Mouse (Mus musculus) MEL (cell line): ENCODE data around the gene Vstm2b. TPM values are rescaled to one million over a fixed set of nuclear protein-coding genes. Genes with fewer than 3 reads are reported as not detected.

Source experiments
- DNase-seq: peaks from one replicate; pipeline ENCODE4 v3.0.0; 2011; ENCODE audit warnings: low read depth, low spot score
- H3K27ac ChIP-seq: 2 replicates; pipeline ENCODE4 v1.5.1; 2012; ENCODE audit warnings: low read depth, mild to moderate bottlenecking, control low read depth, low read length, moderate library complexity; ENCODE audit not compliant: control insufficient read depth
- H3K27me3 ChIP-seq, 2 experiments: fragments of 150-350 bp in 1 of 2; sonication (generic) in 1 of 2; 2 replicates each; pipeline ENCODE4 v1.6.1; 2012; ENCODE audit warnings: low read length in 2 of 2, mild to moderate bottlenecking in 2 of 2, improper control_type of control experiment in 1 of 2, moderate library complexity in 1 of 2; ENCODE audit not compliant: insufficient read depth in 2 of 2, control insufficient read depth in 1 of 2
- H3K36me3 ChIP-seq, 2 experiments: 2 replicates each; pipeline ENCODE4 v1.6.1; 2012 to 2014; ENCODE audit warnings: low read length in 2 of 2, improper control_type of control experiment in 1 of 2, inconsistent platforms in 1 of 2, mild to moderate bottlenecking in 1 of 2; ENCODE audit not compliant: insufficient read depth in 2 of 2, control insufficient read depth in 1 of 2
- H3K4me1 ChIP-seq, 2 experiments: fragments of 150-350 bp in 1 of 2; sonication (generic) in 1 of 2; 2 replicates each; pipeline ENCODE4 v1.6.1; 2012; ENCODE audit warnings: low read length in 2 of 2, improper control_type of control experiment in 1 of 2, mild to moderate bottlenecking in 1 of 2; ENCODE audit not compliant: insufficient read depth in 2 of 2, control insufficient read depth in 1 of 2
- H3K4me3 ChIP-seq, 2 experiments: fragments of 150-350 bp in 1 of 2; sonication (generic) in 1 of 2; 2 replicates each; pipeline ENCODE4 v1.5.1; 2012; ENCODE audit warnings: low read depth in 2 of 2, low read length in 2 of 2, mild to moderate bottlenecking in 2 of 2, moderate library complexity in 2 of 2, control low read depth in 1 of 2, improper control_type of control experiment in 1 of 2; ENCODE audit not compliant: control insufficient read depth in 1 of 2, insufficient read depth in 1 of 2
- H3K79me2 ChIP-seq: 2 replicates; pipeline ENCODE4 v1.6.1; 2012; ENCODE audit warnings: mild to moderate bottlenecking, low read length, moderate library complexity; ENCODE audit not compliant: control insufficient read depth, poor library complexity, insufficient read depth
- H3K9ac ChIP-seq: 2 replicates; pipeline ENCODE4 v1.6.1; 2012; ENCODE audit warnings: low read depth, mild to moderate bottlenecking, control low read depth, low read length, moderate library complexity; ENCODE audit not compliant: control insufficient read depth, poor library complexity, severe bottlenecking
- H3K9me3 ChIP-seq: fragments of 150-350 bp; sonication (generic); replicated peaks from 2 replicates; pipeline ENCODE4 v1.6.1; 2012; ENCODE audit warnings: mild to moderate bottlenecking, low read length, improper control_type of control experiment, moderate library complexity; ENCODE audit not compliant: insufficient read depth
- BHLHE40 ChIP-seq: IDR thresholded peaks from 2 replicates; pipeline ENCODE4 v1.6.1; 2012; ENCODE audit warnings: low read depth, mild to moderate bottlenecking, inconsistent platforms, low read length, improper control_type of control experiment, borderline replicate concordance
- CHD2 ChIP-seq: IDR thresholded peaks from 2 replicates; pipeline ENCODE4 v1.6.1; 2011; ENCODE audit warnings: low read length, improper control_type of control experiment
- CTCF ChIP-seq, 3 experiments: IDR thresholded peaks in 2 of 3; conservative IDR thresholded peaks in 1 of 3; 2 replicates each; pipeline ENCODE4 v1.5.1; 2011 to 2012; ENCODE audit warnings: low read length in 3 of 3, low read depth in 2 of 3, mild to moderate bottlenecking in 2 of 3, improper control_type of control experiment in 1 of 3, inconsistent platforms in 1 of 3, mixed read lengths in 1 of 3, moderate library complexity in 1 of 3; ENCODE audit not compliant: control insufficient read depth in 1 of 3, insufficient read depth in 1 of 3, poor library complexity in 1 of 3, severe bottlenecking in 1 of 3
- ETS1 ChIP-seq: IDR thresholded peaks from 2 replicates; pipeline ENCODE4 v1.6.1; 2012; ENCODE audit warnings: low read depth, mild to moderate bottlenecking, inconsistent platforms, low read length, improper control_type of control experiment, moderate library complexity
- GABPA ChIP-seq: IDR thresholded peaks from 2 replicates; pipeline ENCODE4 v1.6.1; 2012; ENCODE audit warnings: low read depth, mild to moderate bottlenecking, inconsistent platforms, low read length, improper control_type of control experiment, moderate library complexity
- GATA1 ChIP-seq: IDR thresholded peaks from 2 replicates; pipeline ENCODE4 v1.6.1; 2011; ENCODE audit warnings: low read depth, low read length, improper control_type of control experiment
- JUND ChIP-seq: IDR thresholded peaks from 2 replicates; pipeline ENCODE4 v1.6.1; 2011; ENCODE audit warnings: low read depth, mild to moderate bottlenecking, improper control_type of control experiment, low read length
- MXI1 ChIP-seq: IDR thresholded peaks from 2 replicates; pipeline ENCODE4 v1.6.1; 2011; ENCODE audit warnings: mild to moderate bottlenecking, low read depth, low read length, improper control_type of control experiment
- NELFE ChIP-seq: IDR thresholded peaks from 2 replicates; pipeline ENCODE4 v1.6.1; 2011; ENCODE audit warnings: low read depth, low read length, improper control_type of control experiment
- POLR2AphosphoS5 ChIP-seq: IDR thresholded peaks from 2 replicates; pipeline ENCODE4 v1.6.1; 2012; ENCODE audit warnings: low read depth, borderline replicate concordance, mild to moderate bottlenecking, inconsistent platforms, low read length, moderate library complexity, mixed read lengths
- RCOR1 ChIP-seq: IDR thresholded peaks from 2 replicates; pipeline ENCODE4 v1.6.1; 2012; ENCODE audit warnings: low read depth, mild to moderate bottlenecking, inconsistent platforms, low read length, improper control_type of control experiment
- SIN3A ChIP-seq: IDR thresholded peaks from 2 replicates; pipeline ENCODE4 v1.6.1; 2012; ENCODE audit warnings: low read length, improper control_type of control experiment, inconsistent platforms
- SMC3 ChIP-seq: IDR thresholded peaks from 2 replicates; pipeline ENCODE4 v1.6.1; 2011; ENCODE audit warnings: low read depth, low read length, improper control_type of control experiment
- TBP ChIP-seq: IDR thresholded peaks from 2 replicates; pipeline ENCODE4 v1.8.0; 2011; ENCODE audit warnings: low read depth, low read length, improper control_type of control experiment
- TCF12 ChIP-seq: IDR thresholded peaks from 2 replicates; pipeline ENCODE4 v1.6.1; 2014; ENCODE audit warnings: low read depth, mild to moderate bottlenecking, inconsistent platforms, low read length, improper control_type of control experiment, moderate library complexity
- UBTF ChIP-seq: IDR thresholded peaks from 2 replicates; pipeline ENCODE4 v1.6.1; 2012; ENCODE audit warnings: low read depth, mild to moderate bottlenecking, inconsistent platforms, low read length, improper control_type of control experiment, moderate library complexity, borderline replicate concordance; ENCODE audit not compliant: insufficient read depth
- USF1 ChIP-seq: IDR thresholded peaks from 2 replicates; pipeline ENCODE4 v1.6.1; 2014; ENCODE audit warnings: low read depth, mild to moderate bottlenecking, inconsistent platforms, low read length, improper control_type of control experiment, moderate library complexity
- USF2 ChIP-seq, 2 experiments: IDR thresholded peaks; 2 replicates each; pipeline ENCODE4 v1.6.1; 2011 to 2012; ENCODE audit warnings: improper control_type of control experiment in 2 of 2, low read length in 2 of 2, borderline replicate concordance in 1 of 2, inconsistent platforms in 1 of 2, low read depth in 1 of 2, mild to moderate bottlenecking in 1 of 2; ENCODE audit not compliant: insufficient read depth in 1 of 2
- ZC3H11A ChIP-seq: IDR thresholded peaks from 2 replicates; pipeline ENCODE4 v1.6.1; 2012; ENCODE audit warnings: low read depth, mild to moderate bottlenecking, inconsistent platforms, low read length, improper control_type of control experiment
- ZNF384 ChIP-seq: IDR thresholded peaks from 2 replicates; pipeline ENCODE4 v1.6.1; 2012; ENCODE audit warnings: low read depth, mild to moderate bottlenecking, inconsistent platforms, low read length, improper control_type of control experiment
- polyA plus RNA-seq, 2 experiments: library from polyadenylated mRNA; stranded (reverse) in 1 of 2; unstranded in 1 of 2; fragments of >175 nt in 1 of 2; fragments of >200 nt in 1 of 2; gene quantifications; 2 replicates each; pipeline versions ENCODE4 v1.2.1 to v1.2.4; 2012; ENCODE audit warnings: low replicate concordance in 2 of 2, low read depth in 1 of 2; ENCODE audit not compliant: insufficient read length in 2 of 2, insufficient read depth in 1 of 2, missing spikeins in 1 of 2
- total RNA-seq: library from RNA; depleted of rRNA; stranded (reverse); fragments of 300-350 nt; gene quantifications from 2 replicates; pipeline ENCODE4 v1.2.3, GENCODE M21; 2012

The Vstm2b gene
- total and polyA plus RNA-seq, 3 experiments, result not detected

DNA sequence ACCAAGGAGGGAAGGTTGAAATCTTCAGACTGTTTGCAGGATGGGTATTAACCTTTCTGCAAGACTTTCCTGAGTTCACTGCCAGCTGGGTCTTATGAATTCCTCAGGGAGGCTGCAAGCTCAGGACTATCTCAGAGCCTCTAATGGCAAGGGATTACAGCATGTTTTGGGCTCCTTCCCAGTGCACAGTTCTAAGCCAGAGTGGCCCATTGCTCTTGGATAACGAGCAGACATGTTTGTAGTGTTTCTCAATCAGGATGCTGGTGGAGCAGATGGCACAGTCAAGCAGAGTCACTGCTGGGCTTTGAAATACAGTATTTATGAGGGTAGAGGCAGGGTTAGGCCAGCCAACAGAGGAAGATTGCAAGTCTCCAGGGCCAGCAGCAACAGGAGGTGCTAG is 8.4 kb downstream of the Vstm2b start:
- no peak overlapping the region for H3K9ac ChIP-seq
- no peak overlapping the region for H3K4me3 ChIP-seq
- TF ChIP-seq SIN3A (no peak), CTCF (IDR thresholded peaks at IDR 0.05 in 2 of 3, conservative IDR thresholded peaks at IDR 0.05 in 1 of 3; ENCODE audit: control insufficient read depth in 1 of 3, insufficient read depth in 1 of 3, low read depth in 2 of 3, low read length in 3 of 3, poor library complexity in 1 of 3, severe bottlenecking in 1 of 3) (no peak), GABPA (no peak), SMC3 (no peak), ETS1 (no peak)
- no peaks in the 10 kb centered on the region for H3K4me1 ChIP-seq
- no peaks in the 10 kb centered on the region for H3K36me3 ChIP-seq
- H3K27me3 ChIP-seq, result no peaks in the 10 kb centered on the region
- no peak overlapping the region for H3K27ac ChIP-seq
- DNase-seq, result no peak
- H3K79me2 ChIP-seq, result no peaks in the 10 kb centered on the region
- no peaks in the 10 kb centered on the region for H3K9me3 ChIP-seq

DNA sequence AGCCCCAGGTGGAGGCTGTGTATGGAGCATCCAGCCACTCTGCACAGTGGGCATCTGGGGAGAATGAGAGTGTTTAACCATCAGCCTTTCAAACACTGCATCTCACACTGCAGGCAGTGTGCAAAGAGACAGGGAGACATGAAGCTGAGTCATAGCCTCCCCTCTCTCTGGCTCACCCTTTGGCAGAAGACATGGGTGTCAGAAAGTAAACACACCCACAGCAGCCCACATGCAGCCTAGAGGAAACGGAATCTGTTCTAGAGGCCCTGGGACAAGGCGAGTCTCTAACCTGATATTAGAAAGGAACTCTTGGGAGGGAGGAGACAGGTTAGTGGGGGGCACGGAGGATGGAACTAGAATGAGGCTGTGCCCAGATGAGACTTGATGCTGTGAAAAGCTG is 18.6 kb downstream of the Vstm2b start:
- Histone ChIP-seq H3K9me3 (no peaks in the 10 kb centered on the region), H3K27ac (no peak overlapping the region), H3K79me2 (no peaks in the 10 kb centered on the region), H3K4me1 (no peaks in the 10 kb centered on the region), H3K36me3 (no peaks in the 10 kb centered on the region), H3K9ac (no peak overlapping the region), H3K4me3 (no peak overlapping the region)
- no peak for DNase-seq
- TF ChIP-seq ZNF384, result no peak
- no peak for TF ChIP-seq CTCF (IDR thresholded peaks at IDR 0.05 in 2 of 3, conservative IDR thresholded peaks at IDR 0.05 in 1 of 3; ENCODE audit: control insufficient read depth in 1 of 3, insufficient read depth in 1 of 3, low read depth in 2 of 3, low read length in 3 of 3, poor library complexity in 1 of 3, severe bottlenecking in 1 of 3)
- TF ChIP-seq SMC3, result no peak
- no peak for TF ChIP-seq GATA1
- TF ChIP-seq NELFE, result no peak
- no peak for TF ChIP-seq GABPA
- TF ChIP-seq RCOR1, result no peak
- TF ChIP-seq USF1, result no peak
- TF ChIP-seq JUND, result no peak
- TF ChIP-seq BHLHE40, result no peak
- TF ChIP-seq TCF12, result no peak
- TF ChIP-seq TBP, result no peak
- TF ChIP-seq UBTF, result no peak
- TF ChIP-seq ZC3H11A, result no peak
- TF ChIP-seq USF2 (IDR thresholded peaks at IDR 0.05; ENCODE audit: borderline replicate concordance in 1 of 2, insufficient read depth in 1 of 2, low read depth in 1 of 2, low read length in 2 of 2), result no peak
- no peak for TF ChIP-seq CHD2
- no peak for TF ChIP-seq POLR2AphosphoS5
- TF ChIP-seq MXI1, result no peak
- TF ChIP-seq, all 39 proteins: peak for 0
- H3K27me3 ChIP-seq, result no peaks in the 10 kb centered on the region
